Mouse (Mus musculus) CH12.LX (cell line): ENCODE results near the gene Frmd4a. TPM values are rescaled to one million over a fixed set of nuclear protein-coding genes. Genes with fewer than 3 reads are reported as not detected.

Source experiments
- DNase-seq: peaks from one replicate; pipeline ENCODE4 v3.0.0-alpha.2; 2013; ENCODE audit errors: extremely low read depth
- H3K27ac ChIP-seq: 2 replicates; pipeline ENCODE4 v1.5.1; 2012; ENCODE audit warnings: low read depth, mild to moderate bottlenecking, control low read depth, moderate library complexity; ENCODE audit not compliant: insufficient read depth
- H3K27me3 ChIP-seq: replicated peaks from 2 replicates; pipeline ENCODE3; 2012; ENCODE audit warnings: inconsistent platforms
- H3K36me3 ChIP-seq, 2 experiments: replicated peaks in 1 of 2; 2 replicates each; pipeline versions ENCODE3 to v1.6.1; 2012; ENCODE audit warnings: inconsistent platforms in 1 of 2, low read length in 1 of 2, mild to moderate bottlenecking in 1 of 2, mixed read lengths in 1 of 2, moderate library complexity in 1 of 2; ENCODE audit not compliant: control insufficient read depth in 1 of 2, insufficient read depth in 1 of 2
- H3K4me1 ChIP-seq, 2 experiments: 2 replicates each; pipeline ENCODE4 v1.6.1; 2012; ENCODE audit warnings: inconsistent platforms in 1 of 2, moderate library complexity in 1 of 2; ENCODE audit not compliant: insufficient read depth in 2 of 2, control insufficient read depth in 1 of 2
- H3K4me2 ChIP-seq: 2 replicates; pipeline ENCODE4 v1.6.1; 2012; ENCODE audit warnings: low read depth, mild to moderate bottlenecking, control low read depth; ENCODE audit not compliant: poor library complexity, insufficient read depth, severe bottlenecking
- H3K4me3 ChIP-seq, 3 experiments: fragments of 150-350 bp in 1 of 3; sonication (generic) in 1 of 3; replicated peaks in 1 of 3; 2 replicates each; pipeline versions ENCODE3 to v1.5.1; 2011 to 2012; ENCODE audit warnings: low read depth in 2 of 3, low read length in 2 of 3, mild to moderate bottlenecking in 2 of 3, moderate library complexity in 2 of 3, control low read depth in 1 of 3, improper control_type of control experiment in 1 of 3, inconsistent platforms in 1 of 3, mixed read lengths in 1 of 3; ENCODE audit not compliant: poor library complexity in 1 of 3
- H3K79me2 ChIP-seq: replicated peaks from 2 replicates; pipeline ENCODE4 v1.6.1; 2012; ENCODE audit warnings: mild to moderate bottlenecking, moderate library complexity; ENCODE audit not compliant: control insufficient read depth, poor library complexity, insufficient read depth, severe bottlenecking; ENCODE audit errors: extremely low read depth
- H3K9ac ChIP-seq: 2 replicates; pipeline ENCODE4 v1.6.1; 2012; ENCODE audit warnings: low read depth, mild to moderate bottlenecking, control low read depth, moderate library complexity; ENCODE audit not compliant: insufficient read depth
- H3K9me3 ChIP-seq: replicated peaks from 2 replicates; pipeline ENCODE3; 2012; ENCODE audit warnings: low read length, inconsistent platforms, mixed read lengths
- CHD2 ChIP-seq: IDR thresholded peaks from 2 replicates; pipeline ENCODE4 v1.6.1; 2011; ENCODE audit warnings: low read length, improper control_type of control experiment
- ETS1 ChIP-seq: conservative IDR thresholded peaks from 2 replicates; pipeline ENCODE4 v1.6.1; 2012; ENCODE audit warnings: low read depth, mild to moderate bottlenecking, inconsistent platforms, low read length, improper control_type of control experiment, moderate library complexity
- JUN ChIP-seq: IDR thresholded peaks from 2 replicates; pipeline ENCODE4 v1.6.1; 2011; ENCODE audit warnings: low read depth, mild to moderate bottlenecking, low read length, improper control_type of control experiment, moderate library complexity; ENCODE audit not compliant: insufficient read depth
- MAFK ChIP-seq: IDR thresholded peaks from 2 replicates; pipeline ENCODE4 v1.6.1; 2011; ENCODE audit warnings: low read length, improper control_type of control experiment; ENCODE audit not compliant: insufficient replicate concordance
- MAX ChIP-seq: IDR thresholded peaks from 2 replicates; pipeline ENCODE4 v1.6.1; 2011; ENCODE audit warnings: low read length, improper control_type of control experiment
- MEF2A ChIP-seq: IDR thresholded peaks from 2 replicates; pipeline ENCODE4 v1.6.1; 2014; ENCODE audit warnings: low read depth, mild to moderate bottlenecking, inconsistent platforms, low read length, improper control_type of control experiment, borderline replicate concordance
- MYC ChIP-seq: IDR thresholded peaks from 2 replicates; pipeline ENCODE4 v1.6.1; 2011; ENCODE audit warnings: low read depth, mild to moderate bottlenecking, improper control_type of control experiment, low read length
- NELFE ChIP-seq: IDR thresholded peaks from 2 replicates; pipeline ENCODE4 v1.6.1; 2011; ENCODE audit warnings: low read depth, low read length, improper control_type of control experiment
- PAX5 ChIP-seq: IDR thresholded peaks from 2 replicates; pipeline ENCODE4 v1.6.1; 2012; ENCODE audit warnings: low read length, inconsistent platforms, mixed read lengths
- POLR2A ChIP-seq: IDR thresholded peaks from 2 replicates; pipeline ENCODE4 v1.6.1; 2011; ENCODE audit warnings: low read depth, mild to moderate bottlenecking, improper control_type of control experiment, low read length
- POLR2AphosphoS2 ChIP-seq: IDR thresholded peaks from 2 replicates; pipeline ENCODE4 v1.6.1; 2011; ENCODE audit warnings: low read depth, low read length, improper control_type of control experiment
- SMC3 ChIP-seq: IDR thresholded peaks from 2 replicates; pipeline ENCODE4 v1.6.1; 2011; ENCODE audit warnings: low read depth, low read length, improper control_type of control experiment
- TBP ChIP-seq: conservative IDR thresholded peaks from 2 replicates; pipeline ENCODE4 v1.6.1; 2011; ENCODE audit warnings: low read depth, low read length, improper control_type of control experiment
- TCF12 ChIP-seq: IDR thresholded peaks from 2 replicates; pipeline ENCODE4 v1.6.1; 2014; ENCODE audit warnings: low read depth, mild to moderate bottlenecking, inconsistent platforms, low read length, improper control_type of control experiment
- USF2 ChIP-seq: conservative IDR thresholded peaks from 2 replicates; pipeline ENCODE4 v1.6.1; 2011; ENCODE audit warnings: low read depth, low read length, improper control_type of control experiment
- ZC3H11A ChIP-seq: IDR thresholded peaks from 2 replicates; pipeline ENCODE4 v1.6.1; 2012; ENCODE audit warnings: low read depth, mild to moderate bottlenecking, inconsistent platforms, low read length, improper control_type of control experiment
- ZKSCAN1 ChIP-seq: IDR thresholded peaks from 2 replicates; pipeline ENCODE4 v1.6.1; 2012; ENCODE audit warnings: low read depth, inconsistent platforms, low read length, improper control_type of control experiment, borderline replicate concordance
- ZNF384 ChIP-seq: IDR thresholded peaks from 2 replicates; pipeline ENCODE4 v1.6.1; 2012; ENCODE audit warnings: low read depth, low read length, improper control_type of control experiment, inconsistent platforms
- dilution Hi-C: fragments of 300-500 bp; cut with MboI; formaldehyde crosslinking; loops from 2 replicates; pipeline ENCODE4 v1.14.3; 2020; ENCODE audit warnings: low sequenced_read_pairs; ENCODE audit not compliant: extremely low pct_unique_long_range_greater_than_20kb, extremely low pct_ligation_motif_present
- in situ Hi-C: fragments of 300-500 bp; cut with MboI; formaldehyde crosslinking; loops from 3 replicates; pipeline ENCODE4 v1.14.3; 2019; ENCODE audit warnings: low sequenced_read_pairs, low pct_ligation_motif_present, low pct_unique_long_range_greater_than_20kb, mixed read lengths
- polyA plus RNA-seq: library from polyadenylated mRNA; unstranded; fragments of >175 nt; gene quantifications from 2 replicates; pipeline ENCODE4 v1.2.1, GENCODE M21; 2012; ENCODE audit warnings: low read depth; ENCODE audit not compliant: insufficient read length
- total RNA-seq, 2 experiments: library from RNA; depleted of rRNA; stranded (reverse); fragments of 300-350 nt in 1 of 2; fragments of >200 nt in 1 of 2; gene quantifications; 2 replicates each; pipeline ENCODE4 v1.2.3; 2012 to 2014

The Frmd4a gene
- total and polyA plus RNA-seq, 3 experiments = 0.13 to 2.0 (median 0.32) TPM

GRCm38 (mm10) chr2:4326241-4327010 lies 308.9 kb downstream of the Frmd4a start:
- Histone ChIP-seq H3K27ac (no peak overlapping the region), H3K79me2 (no peaks in the 10 kb centered on the region), H3K27me3 (no peaks in the 10 kb centered on the region), H3K4me1 (no peaks in the 10 kb centered on the region), H3K4me2 (no peak overlapping the region), H3K9me3 (no peaks in the 10 kb centered on the region), H3K4me3 (no peak overlapping the region), H3K36me3 (no peaks in the 10 kb centered on the region), H3K9ac (no peak overlapping the region)
- TF ChIP-seq ZNF384 (no peak), ZC3H11A (no peak), ETS1 (no peak), PAX5 (no peak), SMC3 (no peak), MAX (no peak), NELFE (no peak), TCF12 (no peak), MEF2A (no peak), USF2 (no peak), POLR2AphosphoS2 (no peak), TBP (no peak), POLR2A (no peak), MAFK (no peak)
- dilution Hi-C loops (no loop called here), in situ Hi-C loops (no loop called here)
- DNase-seq = no peak

- no peak overlapping the region for H3K27ac ChIP-seq
- no peak overlapping the region for H3K4me2 ChIP-seq
- dilution Hi-C loops = no loop called here
- H3K9me3 ChIP-seq = no peaks in the 10 kb centered on the region
- H3K27me3 ChIP-seq = no peaks in the 10 kb centered on the region
- no peak for TF ChIP-seq ZKSCAN1
- no peak for TF ChIP-seq MAFK
- TF ChIP-seq CHD2 = no peak
- TF ChIP-seq POLR2AphosphoS2 = no peak
- no peak for TF ChIP-seq MYC
- no peak for TF ChIP-seq MAX
- TF ChIP-seq JUN = no peak
- H3K9ac ChIP-seq = no peak overlapping the region
- no peaks in the 10 kb centered on the region for H3K36me3 ChIP-seq
- no peaks in the 10 kb centered on the region for H3K79me2 ChIP-seq
- no peaks in the 10 kb centered on the region for H3K4me1 ChIP-seq
- no peak for DNase-seq
- in situ Hi-C loops = no loop called here
- H3K4me3 ChIP-seq = no peak overlapping the region
These were observed 309.5 kb downstream of the Frmd4a start for GRCm38 (mm10) chr2:4327011-4327340.
